Mouse (Mus musculus) CH12.LX (cell line): ENCODE data around the gene Rasgrf2.

Source experiments
- CHD1 ChIP-seq: IDR thresholded peaks from 2 replicates; pipeline ENCODE4 v1.6.1; 2012; ENCODE audit warnings: low read depth, low read length, improper control_type of control experiment, inconsistent platforms
- CTCF ChIP-seq, 2 experiments: IDR thresholded peaks in 1 of 2; conservative IDR thresholded peaks in 1 of 2; 2 replicates each; pipeline ENCODE4 v1.5.1; 2011 to 2012; ENCODE audit warnings: low read depth in 2 of 2, low read length in 2 of 2, improper control_type of control experiment in 1 of 2, inconsistent platforms in 1 of 2, mild to moderate bottlenecking in 1 of 2, moderate library complexity in 1 of 2
- E2F4 ChIP-seq: IDR thresholded peaks from 2 replicates; pipeline ENCODE4 v1.6.1; 2011; ENCODE audit warnings: low read depth, low read length, improper control_type of control experiment; ENCODE audit not compliant: insufficient replicate concordance
- EP300 ChIP-seq: IDR thresholded peaks from 2 replicates; pipeline ENCODE4 v1.6.1; 2011; ENCODE audit warnings: low read length, improper control_type of control experiment
- HCFC1 ChIP-seq: IDR thresholded peaks from 2 replicates; pipeline ENCODE4 v1.6.1; 2012; ENCODE audit warnings: low read depth, mild to moderate bottlenecking, inconsistent platforms, low read length, improper control_type of control experiment
- JUN ChIP-seq: IDR thresholded peaks from 2 replicates; pipeline ENCODE4 v1.6.1; 2011; ENCODE audit warnings: low read depth, mild to moderate bottlenecking, low read length, improper control_type of control experiment, moderate library complexity; ENCODE audit not compliant: insufficient read depth
- MAX ChIP-seq: IDR thresholded peaks from 2 replicates; pipeline ENCODE4 v1.6.1; 2011; ENCODE audit warnings: low read length, improper control_type of control experiment
- MXI1 ChIP-seq: IDR thresholded peaks from 2 replicates; pipeline ENCODE4 v1.6.1; 2011; ENCODE audit warnings: mild to moderate bottlenecking, low read depth, low read length, improper control_type of control experiment
- POLR2A ChIP-seq: IDR thresholded peaks from 2 replicates; pipeline ENCODE4 v1.6.1; 2011; ENCODE audit warnings: low read depth, mild to moderate bottlenecking, improper control_type of control experiment, low read length
- SIN3A ChIP-seq: IDR thresholded peaks from 2 replicates; pipeline ENCODE4 v1.6.1; 2012; ENCODE audit warnings: low read length, improper control_type of control experiment, inconsistent platforms
- ZNF384 ChIP-seq: IDR thresholded peaks from 2 replicates; pipeline ENCODE4 v1.6.1; 2012; ENCODE audit warnings: low read depth, low read length, improper control_type of control experiment, inconsistent platforms

DNA sequence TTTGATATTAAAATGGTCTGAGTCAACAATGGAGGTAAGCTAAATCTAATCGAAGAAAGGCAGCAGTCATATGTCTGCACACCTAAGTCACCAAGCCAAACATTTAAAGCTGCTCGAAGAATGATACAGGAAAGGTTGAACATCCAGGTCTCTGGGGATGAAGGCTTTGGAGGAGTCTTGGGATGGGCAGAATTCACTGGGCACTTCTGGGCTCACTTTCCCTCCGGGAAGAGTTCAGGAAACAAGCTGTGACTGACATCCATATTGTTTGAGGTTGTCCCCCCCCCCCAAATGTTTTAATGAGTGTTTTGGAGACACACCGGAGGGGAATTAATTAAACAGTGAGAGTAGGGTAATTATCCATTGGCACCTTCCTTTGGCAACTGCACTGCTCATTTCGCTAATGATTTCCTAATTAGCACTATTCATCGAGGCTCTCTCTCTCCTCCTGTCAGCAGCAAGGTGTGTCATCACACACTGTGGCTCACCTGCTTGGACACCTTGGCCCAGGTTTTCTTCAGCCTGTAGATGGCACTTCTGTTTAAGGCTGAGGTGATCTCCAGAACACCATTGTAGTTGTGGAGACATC, 241.3 kb downstream of the Rasgrf2 start:
- TF ChIP-seq E2F4 (no peak), CTCF (conservative IDR thresholded peaks at IDR 0.05 in 1 of 2, IDR thresholded peaks at IDR 0.05 in 1 of 2; ENCODE audit: low read depth in 2 of 2, low read length in 2 of 2) (no peak), MAX (no peak), POLR2A (no peak), CHD1 (no peak), EP300 (no peak), HCFC1 (no peak), SIN3A (no peak), MXI1 (no peak), ZNF384 (no peak), JUN (no peak)
